Mouse (Mus musculus): ENCODE results near the gene BC049715.
"Not testable (repeated sequence)": the region's sequence is repeated elsewhere in the genome, so short reads cannot be mapped to it uniquely, and the experiment has no call there.

BC049715 gene

GRCm38 (mm10) chr6:136852762-136853161 lies 25.3 kb downstream of the BC049715 start:
- DNase-seq, result no peak

DNA sequence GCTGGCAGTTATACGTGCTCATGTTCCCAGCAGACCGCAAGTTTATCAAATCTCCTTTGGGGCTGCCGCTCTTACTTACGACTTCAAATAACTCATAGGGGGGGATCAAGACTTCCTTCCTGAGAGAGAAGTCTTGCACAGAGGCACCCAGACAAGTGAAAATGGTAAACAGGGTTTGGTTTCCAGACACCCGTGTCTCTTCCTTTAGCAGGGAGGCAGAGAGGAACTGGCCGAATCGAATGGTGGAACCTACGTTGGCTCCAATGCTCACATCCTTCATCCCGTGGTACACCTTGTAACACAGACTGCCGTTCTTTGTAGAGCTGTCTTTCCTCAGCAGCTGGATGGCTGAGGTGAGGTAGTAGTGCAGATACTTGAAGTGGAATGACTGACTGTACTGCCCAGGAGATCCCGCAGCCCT lies 26.9 kb downstream of the BC049715 start:
- no peak for DNase-seq

DNA sequence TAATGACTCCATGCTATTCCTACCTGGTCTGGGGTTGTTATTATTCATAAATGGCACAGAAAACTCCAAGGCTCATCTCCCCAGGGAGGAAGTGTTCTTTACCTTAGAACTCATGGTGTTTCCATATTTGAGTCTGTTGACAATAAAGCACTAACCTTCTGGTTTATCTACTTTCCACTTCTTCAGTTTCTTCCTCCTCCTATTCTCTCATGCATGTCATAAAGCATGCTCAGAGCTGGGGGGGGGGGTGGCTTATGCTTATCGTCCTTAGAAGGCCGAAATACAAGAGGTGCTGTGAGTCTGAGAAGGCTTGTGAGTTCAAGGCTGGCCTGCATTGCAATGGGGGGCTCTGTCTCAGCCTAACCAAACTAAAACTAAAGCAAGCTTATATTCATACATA lies 27.8 kb downstream of the BC049715 start:
- no peak for DNase-seq

- DNase-seq, result no peak
These were observed 28.7 kb downstream of the BC049715 start for GRCm38 (mm10) chr6:136856071-136856636.

- no peak for DNase-seq
These were observed 29.9 kb downstream of the BC049715 start, which contains the start of gene Art4 for GRCm38 (mm10) chr6:136857186-136857872. TSS of gene Art4 (minus strand) at chr6:136857733.

DNA sequence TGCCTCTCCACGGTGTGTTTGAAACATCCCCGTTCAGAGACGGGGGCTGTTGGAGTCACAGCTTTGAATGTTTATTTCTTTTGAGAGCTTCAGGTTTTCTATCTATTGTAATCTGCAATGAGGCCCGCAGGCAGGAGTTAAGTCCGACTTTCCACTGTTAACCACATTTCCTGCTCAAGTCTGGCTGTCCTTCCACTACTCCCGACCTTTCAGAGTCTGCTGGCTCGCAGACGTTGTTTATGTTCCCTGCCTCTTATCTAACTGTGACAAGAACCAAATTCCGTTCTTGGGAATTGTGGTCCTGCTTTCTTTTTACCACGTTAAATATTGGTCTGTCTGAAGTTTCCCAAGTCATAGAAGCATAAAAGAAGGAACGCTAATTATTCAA lies 30.4 kb downstream of the BC049715 start:
- DNase-seq, result no peak

DNA sequence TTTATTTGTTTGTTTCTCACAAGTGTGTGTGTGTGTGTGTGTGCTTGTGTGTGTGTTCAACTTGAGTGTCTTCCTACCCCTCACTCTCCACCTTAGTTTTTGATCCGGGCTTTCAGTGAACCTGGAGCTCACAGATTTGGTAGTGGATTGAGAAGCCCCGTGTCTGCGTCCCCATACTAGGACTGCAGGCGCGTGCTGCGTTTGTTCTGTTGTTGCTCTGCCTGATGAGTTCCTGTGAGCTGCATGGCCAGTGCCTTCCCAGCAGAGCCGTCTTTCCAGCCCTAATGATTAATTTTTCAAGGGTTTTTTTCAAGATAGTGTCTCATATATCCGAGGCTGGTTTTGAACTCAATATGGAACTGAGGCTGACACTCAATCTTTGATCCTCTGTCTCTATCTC lies 31.0 kb downstream of the BC049715 start:
- DNase-seq, result no peak

DNA sequence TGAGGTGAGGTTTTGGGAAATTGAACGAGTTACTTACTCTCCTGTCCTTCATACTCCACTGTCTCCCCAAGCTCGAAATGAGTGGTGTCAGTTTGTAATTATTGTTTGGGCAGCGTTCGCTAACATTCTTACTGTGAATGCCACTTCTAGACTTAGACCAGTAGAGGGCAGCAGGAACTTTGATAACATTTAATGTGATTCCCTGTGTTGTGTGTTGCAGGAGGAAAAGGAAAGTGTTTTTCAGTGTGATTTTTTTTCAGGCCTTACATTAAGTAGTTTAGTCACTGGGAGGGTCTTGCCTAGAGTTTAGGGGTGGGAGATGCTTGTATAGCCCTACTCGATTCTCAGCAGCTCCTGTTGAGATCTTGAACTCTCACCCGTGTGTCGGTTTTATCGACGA lies 33.6 kb downstream of the BC049715 start:
- DNase-seq, result peak; percentile 3

GRCm38 (mm10) chr6:136865360-136865759 lies 37.9 kb downstream of the BC049715 start:
- DNase-seq, result no peak

DNA sequence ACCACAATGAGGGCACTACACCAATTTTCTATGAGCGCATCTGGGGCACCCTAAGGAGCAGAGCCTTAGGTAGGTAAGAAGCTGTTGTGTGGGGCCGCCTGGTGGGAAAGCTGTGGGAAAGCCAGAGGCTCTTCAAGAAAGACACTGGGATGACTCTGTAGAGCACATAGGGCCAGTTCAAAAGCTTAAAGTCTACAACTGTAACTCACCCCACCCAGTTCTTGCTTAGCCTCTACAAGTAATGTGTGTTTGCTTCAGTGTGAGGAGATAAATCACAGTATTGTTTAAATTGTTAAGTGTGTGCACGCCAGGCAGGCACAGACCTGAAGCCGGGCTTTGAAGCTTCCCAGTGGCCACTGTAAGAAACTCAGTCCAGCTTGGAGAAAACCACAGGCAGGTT lies 38.7 kb downstream of the BC049715 start:
- no peak for DNase-seq

DNA sequence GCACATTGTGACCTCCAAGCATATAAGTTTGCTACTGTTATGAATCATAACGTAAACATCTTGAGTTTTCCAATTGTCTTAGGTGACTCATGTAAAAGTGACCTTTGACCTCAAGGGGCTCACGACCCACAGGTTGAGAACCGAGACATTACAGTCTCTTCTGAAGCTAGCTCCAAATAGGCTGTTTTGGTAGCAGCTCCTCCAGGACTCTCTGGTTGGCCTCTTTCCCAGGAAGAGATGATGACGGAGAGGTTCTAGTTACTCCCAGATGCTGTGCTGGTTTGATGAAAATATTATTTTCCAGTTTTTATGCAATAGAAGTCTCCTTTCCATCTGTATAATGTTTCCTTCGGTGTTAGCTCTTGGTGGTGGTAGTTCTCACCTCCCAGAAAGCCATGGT lies 41.5 kb downstream of the BC049715 start:
- DNase-seq, result no peak

DNA sequence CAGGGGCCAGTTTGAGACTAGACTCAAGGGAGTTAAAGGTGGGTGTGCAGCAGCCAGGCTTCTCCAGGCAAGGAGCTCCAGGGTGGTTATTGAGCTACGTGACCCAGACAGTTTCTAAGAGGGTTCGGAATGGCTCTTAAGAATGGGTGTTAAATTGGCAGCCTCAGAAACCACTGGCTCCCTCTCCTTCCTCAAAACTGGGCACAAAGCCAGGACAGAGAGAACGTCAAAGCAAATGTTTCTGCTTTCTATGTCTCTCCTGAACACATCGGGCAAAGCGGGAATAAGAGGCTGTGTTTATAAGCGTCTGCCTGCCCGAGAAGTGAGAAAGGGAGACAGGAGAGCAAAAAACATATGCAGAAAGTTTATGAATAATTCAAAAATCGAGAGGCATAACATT lies 47.2 kb downstream of the BC049715 start:
- DNase-seq, result no peak

DNA sequence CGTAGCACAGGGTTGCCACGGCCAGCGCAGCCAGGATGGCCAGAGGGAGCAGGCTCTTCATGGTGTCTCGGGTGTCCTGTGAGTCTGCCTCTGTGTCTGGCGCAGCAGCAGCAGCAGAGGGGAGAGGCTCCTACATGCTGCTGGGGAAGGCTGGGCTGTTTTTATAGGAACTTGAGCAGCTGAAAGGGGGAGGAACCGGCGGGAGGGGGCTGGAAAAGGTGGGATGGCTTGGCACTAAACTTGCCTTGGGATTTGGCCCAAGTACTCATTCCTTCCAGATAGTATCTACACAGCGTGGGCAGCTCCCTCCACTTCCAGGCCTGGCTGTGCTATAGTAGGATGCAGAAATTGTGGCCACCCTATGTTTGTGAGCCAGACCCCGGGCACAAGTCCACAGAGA lies 48.2 kb downstream of the BC049715 start, which contains the start of gene Mgp:
Gene Mgp (minus strand): TSS at position 154 of the 400 bp plus-strand sequence.
- no peak for DNase-seq

DNA sequence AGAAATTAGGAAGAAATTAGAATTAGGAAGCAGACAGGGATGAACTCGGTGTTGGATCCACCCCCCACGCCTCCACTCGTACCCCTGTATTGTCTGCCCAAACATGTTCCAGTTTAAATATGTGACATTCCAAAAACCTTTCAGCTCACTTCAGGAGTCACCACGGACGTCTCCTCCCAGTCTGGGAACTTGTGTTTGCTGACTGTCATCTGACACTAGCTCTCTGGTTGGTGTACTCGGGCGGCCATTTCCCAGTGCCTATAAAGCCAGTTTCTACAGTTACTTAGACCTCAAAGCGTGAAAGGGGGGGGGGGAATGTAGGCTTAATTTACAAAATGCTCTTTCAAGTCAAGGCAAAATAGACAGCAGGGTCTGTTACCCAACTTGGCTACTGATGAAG lies 54.3 kb downstream of the BC049715 start:
- DNase-seq, result no peak

GRCm38 (mm10) chr6:136883431-136883915 lies 56.0 kb downstream of the BC049715 start:
- DNase-seq, result no peak

DNA sequence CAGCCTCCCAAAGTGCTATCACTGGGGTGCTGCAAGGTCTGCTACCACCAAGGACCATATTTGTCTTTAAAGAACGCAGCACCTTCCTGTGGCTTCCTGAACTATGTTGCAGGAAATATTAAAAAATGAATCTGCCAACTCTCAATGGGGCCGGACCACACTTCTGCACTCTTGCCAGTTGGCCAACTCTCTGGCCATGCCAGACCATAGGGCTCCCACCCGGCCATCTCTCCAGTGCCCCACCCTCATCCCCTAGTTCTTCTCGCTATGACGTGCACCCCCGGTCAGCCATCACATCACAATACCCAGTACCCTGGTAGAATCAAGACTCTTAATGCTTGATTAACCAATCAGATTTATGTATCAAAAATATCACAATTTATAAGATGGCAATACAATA lies 56.5 kb downstream of the BC049715 start:
- no peak for DNase-seq

GRCm38 (mm10) chr6:136884766-136885165 lies 57.3 kb downstream of the BC049715 start:
- not testable (repeated sequence) for DNase-seq

DNA sequence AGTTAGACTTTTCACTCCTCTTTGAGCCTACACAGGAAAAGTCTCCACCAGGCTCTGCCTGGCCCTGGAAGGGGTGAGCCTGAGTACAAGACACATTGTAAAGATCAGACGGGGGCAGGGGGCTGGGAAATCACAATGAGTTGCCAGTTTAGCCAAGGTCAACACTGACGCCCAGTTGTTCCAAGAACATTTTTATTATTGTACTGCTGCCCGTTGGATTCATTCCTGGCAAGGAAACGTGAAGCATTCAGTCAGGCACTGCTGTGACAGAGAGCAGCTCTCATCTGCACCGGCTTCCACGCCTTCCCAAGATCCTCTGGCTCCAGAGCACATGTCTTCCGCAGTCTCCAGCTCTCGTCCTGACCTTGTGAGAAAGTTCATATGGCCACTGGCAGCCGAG lies 60.4 kb downstream of the BC049715 start:
- DNase-seq, result no peak

GRCm38 (mm10) chr6:136889067-136889466 lies 61.6 kb downstream of the BC049715 start:
- DNase-seq, result no peak

GRCm38 (mm10) chr6:136889554-136889953 lies 62.1 kb downstream of the BC049715 start:
- DNase-seq, result no peak

All from cerebellum, adult 8-10 months (tissue).